Mouse (Mus musculus) bone marrow macrophage, adult 2 months (primary cell): ENCODE data around the gene Igfbp5. TPM values are rescaled to one million over a fixed set of nuclear protein-coding genes. Genes with fewer than 3 reads are reported as not detected.

Experiments
- H3K27ac ChIP-seq: 2 replicates; pipeline ENCODE4 v1.5.1; 2012; ENCODE audit warnings: low read depth, low read length; ENCODE audit not compliant: insufficient read depth
- H3K4me1 ChIP-seq: 2 replicates; pipeline ENCODE4 v1.6.1; 2012; ENCODE audit warnings: low read length; ENCODE audit not compliant: control insufficient read depth, insufficient read depth
- H3K4me3 ChIP-seq: 2 replicates; pipeline ENCODE4 v1.5.1; 2012; ENCODE audit warnings: mild to moderate bottlenecking, low read length, moderate library complexity; ENCODE audit not compliant: insufficient read depth
- CTCF ChIP-seq: IDR thresholded peaks from 2 replicates; pipeline ENCODE4 v1.5.1; 2012; ENCODE audit warnings: low read depth, mild to moderate bottlenecking, low read length, moderate library complexity
- POLR2A ChIP-seq: IDR thresholded peaks from 2 replicates; pipeline ENCODE4 v1.6.1; 2012; ENCODE audit warnings: mild to moderate bottlenecking, low read depth, low read length, borderline replicate concordance
- polyA plus RNA-seq: library from polyadenylated mRNA; stranded (reverse); fragments of >200 nt; gene quantifications from 2 replicates; pipeline ENCODE4 v1.2.4, GENCODE M21; 2012; ENCODE audit not compliant: missing spikeins, insufficient read depth, insufficient read length

The Igfbp5 gene
- polyA plus RNA-seq, 1 experiment: 0.12 TPM

DNA sequence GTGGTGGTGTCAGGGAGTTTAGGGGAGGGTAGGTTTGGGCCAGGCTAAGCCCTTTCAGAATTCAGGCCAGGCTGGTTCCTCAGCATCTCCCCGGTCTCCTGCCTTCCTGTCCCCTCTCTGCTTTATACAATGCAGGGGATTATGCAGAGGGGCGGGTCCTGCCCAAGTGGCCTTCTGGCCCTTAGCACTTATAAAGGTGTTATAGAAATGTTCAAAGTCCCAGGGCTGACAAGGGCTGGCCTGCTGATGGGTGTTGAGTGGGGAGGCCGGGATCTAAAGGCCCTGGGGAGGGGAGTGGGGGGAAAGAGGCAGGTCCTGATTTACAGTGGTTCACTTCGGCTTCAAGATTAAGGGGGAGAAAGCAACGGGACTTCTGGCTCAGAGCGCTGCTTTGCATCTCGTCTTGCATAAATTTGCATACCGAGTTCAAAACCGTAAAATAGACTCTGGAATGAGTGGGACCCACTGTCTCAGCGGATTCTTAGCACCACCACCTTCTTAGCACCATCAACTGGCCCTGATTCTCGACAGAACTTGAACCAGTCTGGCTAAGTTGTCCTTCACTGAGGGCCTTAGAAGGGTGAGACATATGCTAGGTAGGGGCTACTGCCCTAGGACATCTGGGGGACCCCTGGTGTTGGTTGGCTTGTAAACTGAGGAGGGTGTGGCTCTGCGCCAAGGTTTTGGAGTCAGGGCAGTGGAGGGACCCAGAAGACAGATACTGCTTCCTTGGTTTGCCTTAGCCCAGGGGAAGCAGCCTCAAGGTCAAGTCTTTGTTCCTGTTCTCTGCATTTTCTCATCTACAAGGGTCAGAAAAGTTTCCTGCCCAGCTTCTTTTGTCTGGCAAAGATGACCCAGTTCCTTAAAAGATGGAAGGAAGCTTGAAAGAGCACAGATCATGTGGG, 47.0 kb downstream of the Igfbp5 start:
- Histone ChIP-seq H3K27ac (no peak overlapping the region), H3K4me1 (no peaks in the 10 kb centered on the region), H3K4me3 (no peak overlapping the region)
- no peak for TF ChIP-seq CTCF
- no peak for TF ChIP-seq POLR2A

DNA sequence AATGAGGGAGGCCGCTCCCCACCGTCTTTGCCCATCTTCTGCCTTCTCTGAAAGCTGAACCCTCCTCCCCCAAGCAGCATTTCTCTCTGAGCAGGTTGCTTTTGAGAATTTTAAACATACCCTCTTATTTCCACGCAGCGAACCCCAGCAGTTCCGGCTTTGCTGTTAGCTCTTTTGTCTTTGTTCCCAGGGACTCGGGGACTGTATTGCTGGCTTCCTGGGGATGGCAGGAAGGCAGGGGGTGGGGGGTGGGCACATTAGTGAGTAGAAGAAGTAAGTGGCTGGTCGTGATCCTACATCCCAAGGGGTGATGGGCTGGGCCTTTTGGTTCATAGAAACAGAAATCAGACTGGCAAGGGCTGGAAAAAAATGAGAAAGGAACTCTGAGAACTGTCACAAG, 47.8 kb downstream of the Igfbp5 start:
- H3K4me3 ChIP-seq: no peak overlapping the region
- no peaks in the 10 kb centered on the region for H3K4me1 ChIP-seq
- TF ChIP-seq CTCF: no peak
- no peak for TF ChIP-seq POLR2A
- no peak overlapping the region for H3K27ac ChIP-seq

DNA sequence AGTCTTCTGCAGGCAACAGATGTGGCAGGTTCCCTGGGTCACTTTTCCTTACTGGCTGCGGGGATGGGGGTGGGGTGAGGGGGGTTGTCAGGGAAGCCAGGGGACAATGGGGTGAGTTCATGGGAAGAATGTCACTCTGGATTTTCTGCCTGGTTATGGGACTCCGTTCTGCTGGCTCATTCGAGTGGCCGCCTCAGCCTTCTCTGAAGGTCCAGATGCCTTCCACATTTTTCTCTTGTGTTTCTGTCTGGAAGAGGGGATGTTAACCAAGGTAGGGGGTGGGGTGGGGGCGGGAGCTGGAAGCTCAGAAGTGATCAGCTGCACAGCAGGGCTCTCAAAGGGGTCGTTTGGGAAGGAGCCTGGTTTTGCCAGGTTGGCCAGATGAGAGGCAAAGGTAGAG, 48.2 kb downstream of the Igfbp5 start:
- no peak overlapping the region for H3K4me3 ChIP-seq
- no peak for TF ChIP-seq POLR2A
- no peak for TF ChIP-seq CTCF

DNA sequence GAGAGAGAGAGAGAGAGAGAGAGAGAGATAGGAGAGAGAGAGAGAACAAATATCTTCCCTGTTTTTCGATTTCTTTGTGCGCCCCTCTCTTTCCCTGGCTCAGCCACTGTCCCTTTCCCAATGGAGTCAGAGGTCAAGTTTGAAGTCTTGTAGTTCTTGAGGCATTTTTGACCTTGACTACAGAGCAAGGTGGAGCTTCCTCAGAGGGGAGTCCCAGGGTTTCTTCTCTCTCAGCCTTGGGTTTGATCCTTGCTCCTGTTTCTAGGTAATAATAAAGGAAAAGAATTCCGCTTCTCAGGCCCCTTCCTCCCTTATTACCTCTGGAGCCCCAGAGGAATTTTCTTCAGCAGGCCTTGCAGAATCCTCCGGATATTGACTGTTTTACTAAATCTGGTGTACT, 48.8 kb downstream of the Igfbp5 start:
- Histone ChIP-seq H3K4me3 (no peak overlapping the region), H3K4me1 (no peaks in the 10 kb centered on the region), H3K27ac (no peak overlapping the region)
- TF ChIP-seq POLR2A: no peak
- TF ChIP-seq CTCF: no peak

More for the DNA sequence above, 48.2 kb downstream of the Igfbp5 start:
- no peaks in the 10 kb centered on the region for H3K4me1 ChIP-seq
- H3K27ac ChIP-seq: no peak overlapping the region

DNA sequence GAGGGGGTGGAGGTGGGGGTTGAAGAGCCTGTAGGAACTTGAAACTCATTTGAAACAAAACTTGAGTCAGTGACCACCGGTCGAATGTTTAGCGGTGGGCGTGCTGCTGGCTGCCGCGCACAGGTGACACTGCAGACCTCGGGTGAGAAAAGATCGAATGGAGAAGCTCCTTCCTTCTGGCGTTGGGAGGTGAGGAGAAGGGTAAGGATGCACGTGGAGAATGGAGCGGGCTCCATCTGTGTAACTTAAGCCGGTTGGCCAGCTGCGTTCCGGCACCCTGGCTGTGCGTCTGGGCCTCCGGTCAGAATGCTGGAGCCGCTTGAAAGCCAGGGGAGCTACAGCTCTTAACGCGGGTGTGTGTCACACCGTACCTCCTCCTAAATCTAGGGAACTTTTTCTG, 49.4 kb downstream of the Igfbp5 start:
- Histone ChIP-seq H3K27ac (no peak overlapping the region), H3K4me1 (no peaks in the 10 kb centered on the region), H3K4me3 (no peak overlapping the region)
- TF ChIP-seq POLR2A: no peak
- TF ChIP-seq CTCF: no peak

DNA sequence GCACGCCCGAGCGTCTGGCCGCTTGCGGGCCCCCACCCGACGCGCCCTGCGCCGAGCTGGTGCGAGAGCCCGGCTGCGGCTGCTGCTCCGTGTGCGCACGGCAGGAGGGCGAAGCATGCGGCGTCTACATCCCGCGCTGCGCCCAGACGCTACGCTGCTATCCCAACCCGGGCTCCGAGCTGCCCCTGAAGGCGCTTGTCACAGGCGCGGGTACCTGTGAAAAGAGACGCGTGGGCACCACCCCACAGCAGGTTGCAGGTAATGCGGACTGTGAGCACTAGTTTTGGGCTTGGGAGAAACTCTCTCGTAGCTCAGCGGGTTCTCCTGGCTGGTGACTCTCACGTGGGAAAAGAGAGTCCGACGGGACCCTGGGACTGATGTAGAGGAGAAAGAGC, 50.0 kb downstream of the Igfbp5 start:
- Histone ChIP-seq H3K4me3 (no peak overlapping the region), H3K4me1 (no peaks in the 10 kb centered on the region), H3K27ac (no peak overlapping the region)
- TF ChIP-seq CTCF: no peak
- TF ChIP-seq POLR2A: no peak

DNA sequence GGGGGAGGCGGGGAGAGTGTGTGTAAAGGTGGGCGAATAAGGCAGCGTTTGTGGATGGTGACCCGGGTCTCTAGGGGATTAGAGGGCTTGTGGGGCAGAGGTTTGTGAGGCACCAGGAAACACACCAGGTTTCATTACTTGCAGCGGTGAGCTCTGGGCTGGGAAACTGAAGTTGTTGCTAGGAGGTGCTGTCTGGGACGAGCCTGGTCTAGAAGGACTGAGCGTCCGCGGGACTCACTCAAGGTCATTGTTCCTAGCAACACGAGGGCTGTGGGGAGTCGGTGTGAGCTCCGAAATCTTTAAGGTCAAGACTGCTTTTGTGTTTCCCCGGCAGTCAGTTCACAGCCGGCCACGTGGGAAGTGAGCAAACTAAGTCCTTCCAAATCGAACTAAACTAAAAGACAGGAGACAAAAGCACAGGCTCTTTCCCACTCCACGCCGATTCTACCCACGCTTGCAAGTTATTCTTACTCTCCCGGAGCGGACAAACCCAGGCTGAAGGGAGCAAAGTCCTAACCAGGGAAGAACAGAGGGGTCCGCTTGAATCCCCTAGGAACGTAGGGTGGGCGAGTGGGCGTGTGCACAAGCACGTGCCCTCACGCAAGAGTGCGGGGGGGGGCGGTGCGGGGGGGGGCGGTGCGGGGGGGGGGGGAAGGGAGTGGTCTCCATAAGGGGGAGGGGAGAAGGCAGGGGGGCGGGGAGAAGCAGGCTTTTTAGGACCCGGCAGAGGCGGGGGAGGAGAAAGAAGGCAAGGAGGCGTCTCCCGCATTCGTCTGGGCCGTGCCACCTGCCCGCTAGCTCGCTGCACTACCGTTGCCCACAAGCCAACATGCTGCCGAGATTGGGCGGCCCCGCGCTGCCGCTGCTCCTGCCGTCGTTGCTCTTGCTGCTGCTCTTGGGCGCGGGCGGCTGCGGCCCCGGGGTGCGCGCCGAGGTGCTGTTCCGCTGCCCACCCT, 50.7 kb downstream of the Igfbp5 start, which contains the start of gene Igfbp2:
Igfbp2 (plus strand) TSS at position 753 of the 956 bp plus-strand sequence.
- TF ChIP-seq CTCF (no peak), POLR2A (no peak)
- H3K4me1 ChIP-seq: no peaks in the 10 kb centered on the region
- no peak within 1 kb of the TSS for H3K4me3 ChIP-seq
- no peak within 1 kb of the TSS for H3K27ac ChIP-seq

DNA sequence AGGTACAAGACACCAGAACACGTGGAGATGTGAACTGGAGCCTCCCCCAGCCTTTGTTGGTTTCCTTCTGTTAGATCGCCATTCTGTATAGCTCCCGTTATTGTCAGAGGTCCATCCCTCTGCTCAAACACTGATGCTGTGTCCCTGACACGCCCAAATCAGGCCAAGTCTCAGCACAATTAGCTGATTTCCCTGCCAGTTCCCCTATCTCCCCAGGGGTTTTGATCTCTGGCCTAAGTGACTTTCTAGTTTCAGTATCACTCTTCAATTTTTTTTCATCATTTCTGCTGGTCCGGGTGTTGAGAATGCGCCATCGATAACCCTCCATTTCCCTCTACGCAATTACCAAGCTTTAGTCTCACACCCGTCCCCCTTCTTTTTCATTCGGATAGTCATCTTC, 51.8 kb downstream of the Igfbp5 start:
- Histone ChIP-seq H3K4me1 (no peaks in the 10 kb centered on the region), H3K4me3 (no peak overlapping the region), H3K27ac (no peak overlapping the region)
- TF ChIP-seq POLR2A (no peak), CTCF (no peak)

DNA sequence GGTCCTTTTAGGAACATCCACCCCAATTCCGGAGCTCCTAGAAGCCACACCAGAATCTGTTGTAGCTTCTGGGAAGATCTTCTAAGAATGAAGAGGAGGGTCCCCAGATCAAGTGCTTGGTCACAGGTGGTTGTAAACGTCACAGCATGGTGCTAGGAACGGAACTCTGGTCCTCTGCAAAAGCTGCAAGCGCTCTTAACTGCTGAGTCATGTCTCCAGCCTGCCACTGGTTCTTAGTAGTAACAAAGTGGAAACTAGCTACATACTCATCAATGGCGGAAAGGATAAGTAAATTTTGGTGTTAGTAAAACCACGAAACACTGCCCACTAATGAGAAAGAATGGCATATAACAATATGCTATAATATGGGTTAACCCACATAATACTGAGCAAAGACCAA, 54.7 kb downstream of the Igfbp5 start:
- Histone ChIP-seq H3K27ac (no peak overlapping the region), H3K4me3 (no peak overlapping the region), H3K4me1 (no peaks in the 10 kb centered on the region)
- no peak for TF ChIP-seq POLR2A
- no peak for TF ChIP-seq CTCF

DNA sequence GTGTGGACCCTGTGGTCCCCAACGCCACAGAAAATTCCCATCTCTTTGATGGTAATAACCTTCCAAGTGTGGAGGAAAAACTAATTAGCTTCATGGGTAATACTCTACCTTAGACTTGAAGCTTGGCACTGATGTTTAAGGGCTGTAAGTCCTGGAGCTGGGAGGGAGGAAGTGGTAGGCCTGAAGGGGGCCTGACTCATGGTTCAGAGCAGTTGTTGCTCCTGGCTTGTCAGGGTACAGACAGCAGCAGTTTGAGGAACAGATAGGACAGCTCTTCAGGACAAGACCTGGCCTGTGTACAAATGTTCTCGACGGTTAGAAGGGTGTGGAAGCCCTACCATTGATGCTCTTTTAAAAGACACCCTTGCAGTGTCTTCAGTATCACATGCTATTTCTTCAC, 59.1 kb downstream of the Igfbp5 start:
- TF ChIP-seq CTCF (no peak), POLR2A (no peak)
- Histone ChIP-seq H3K4me3 (no peak overlapping the region), H3K4me1 (no peaks in the 10 kb centered on the region), H3K27ac (no peak overlapping the region)
